Mouse (Mus musculus) intestine, embryonic 16.5 days (tissue): ENCODE results near the gene Mrpl28. TPM values are rescaled to one million over a fixed set of nuclear protein-coding genes. Genes with fewer than 3 reads are reported as not detected.
"Not testable (repeated sequence)": the region's sequence is repeated elsewhere in the genome, so short reads cannot be mapped to it uniquely, and the experiment has no call there.

Source experiments
- ATAC-seq: fragments of 200-750 bp; cut with Nextera tagmentation; 2 replicates; pipeline ENCODE4 v1.8.0; 2017; ENCODE audit warnings: moderate TSS enrichment, moderate library complexity
- H3K27ac ChIP-seq: fragments of 300-500 bp; sonication (generic); 2 replicates; pipeline ENCODE4 v1.5.1; 2014; ENCODE audit warnings: mild to moderate bottlenecking, low read length
- H3K27me3 ChIP-seq: fragments of 300-500 bp; sonication (generic); replicated peaks from 2 replicates; pipeline ENCODE4 v1.6.1; 2014; ENCODE audit warnings: low read length, control low read depth, mixed read lengths; ENCODE audit not compliant: control insufficient read depth, insufficient read depth
- H3K36me3 ChIP-seq: fragments of 300-500 bp; sonication (generic); 2 replicates; pipeline ENCODE4 v1.6.1; 2014; ENCODE audit warnings: low read length, control low read depth; ENCODE audit not compliant: control insufficient read depth, insufficient read depth
- H3K4me1 ChIP-seq: fragments of 300-500 bp; sonication (generic); 2 replicates; pipeline ENCODE4 v1.6.1; 2014; ENCODE audit warnings: low read length, control low read depth, mixed read lengths; ENCODE audit not compliant: control insufficient read depth, insufficient read depth
- H3K4me2 ChIP-seq: fragments of 300-500 bp; sonication (generic); 2 replicates; pipeline ENCODE4 v1.6.1; 2014; ENCODE audit warnings: low read depth, low read length, control low read depth
- H3K4me3 ChIP-seq: fragments of 300-500 bp; sonication (generic); 2 replicates; pipeline ENCODE4 v1.5.1; 2014; ENCODE audit warnings: mild to moderate bottlenecking, low read length
- H3K9ac ChIP-seq: fragments of 300-500 bp; sonication (generic); 2 replicates; pipeline ENCODE4 v1.6.1; 2014; ENCODE audit warnings: low read depth, low read length
- H3K9me3 ChIP-seq: fragments of 300-500 bp; sonication (generic); 2 replicates; pipeline ENCODE4 v1.6.1; 2016; ENCODE audit warnings: low read length, control low read depth; ENCODE audit not compliant: control insufficient read depth
- WGBS: fragments of 180-500 bp; shearing (Covaris S2); extraction: QIAGEN DNeasy Blood & Tissue Kit; methylation state at CpG from one replicate; pipeline ENCODE4 v1.1.7; 2014; 5-methylcytosine and 5-hydroxymethylcytosine counted together
- polyA plus RNA-seq: library from polyadenylated mRNA; unstranded; fragments of >200 nt; fragmentation: Nextera tagmentation; extraction: Ambion mirVana; gene quantifications from 2 replicates; pipeline ENCODE4 v1.2.1, GENCODE M21; 2015

Gene Mrpl28
- polyA plus RNA-seq, 1 experiment from 2014 or later: 260 TPM

- peak overlapping the region; percentile 74 for H3K4me3 ChIP-seq
- 15% methylated on average over 8 of the region's 8 CpGs for WGBS
- H3K9ac ChIP-seq: peak overlapping the region; percentile 83
- no peaks in the 10 kb centered on the region for H3K36me3 ChIP-seq
- H3K27ac ChIP-seq: peak overlapping the region; percentile 80
- H3K9me3 ChIP-seq: no peaks in the 10 kb centered on the region
- 0 out of 2 replicates have a peak, but pooled peaks have one; percentile 16 for ATAC-seq
- H3K4me2 ChIP-seq: peak overlapping the region; percentile 87
- H3K27me3 ChIP-seq: peaks cover 39% of the 10 kb centered on the region
- H3K4me1 ChIP-seq: peaks cover 5% of the 10 kb centered on the region
These were observed 9.2 kb upstream of the Mrpl28 start for GRCm38 (mm10) chr17:26114061-26114460.

GRCm38 (mm10) chr17:26114461-26114860 lies 8.8 kb upstream of the Mrpl28 start:
- ATAC-seq, H3K4me1 ChIP-seq, H3K27ac ChIP-seq, H3K9me3 ChIP-seq, H3K9ac ChIP-seq, H3K4me3 ChIP-seq, H3K36me3 ChIP-seq: not testable (repeated sequence)
- H3K4me2 ChIP-seq: 0 out of 2 replicates have a peak overlapping the region, but pooled peaks have one; percentile 87
- H3K27me3 ChIP-seq: peaks cover 39% of the 10 kb centered on the region
- 69% methylated on average over 7 of the region's 7 CpGs for WGBS

- peaks cover 39% of the 10 kb centered on the region for H3K27me3 ChIP-seq
- no peaks in the 10 kb centered on the region for H3K36me3 ChIP-seq
- H3K9me3 ChIP-seq: no peaks in the 10 kb centered on the region
- peaks cover 10% of the 10 kb centered on the region for H3K4me1 ChIP-seq
- H3K4me3 ChIP-seq: no peak overlapping the region
- H3K27ac ChIP-seq: peak overlapping the region; percentile 88
- no peak overlapping the region for H3K9ac ChIP-seq
- ATAC-seq: peak; percentile 22
- H3K4me2 ChIP-seq: 0 out of 2 replicates have a peak overlapping the region, but pooled peaks have one; percentile 11
- 72% methylated on average over 7 of the region's 7 CpGs for WGBS
These were observed 7.9 kb upstream of the Mrpl28 start for GRCm38 (mm10) chr17:26115205-26115898.

- Histone ChIP-seq H3K27ac (peak overlapping the region; percentile 88), H3K9ac (no peak overlapping the region), H3K4me1 (peaks cover 10% of the 10 kb centered on the region), H3K36me3 (no peaks in the 10 kb centered on the region), H3K4me3 (no peak overlapping the region), H3K27me3 (peaks cover 34% of the 10 kb centered on the region), H3K9me3 (no peaks in the 10 kb centered on the region), H3K4me2 (peak overlapping the region; percentile 22)
- WGBS: 62% methylated on average over 3 of the region's 3 CpGs
- ATAC-seq: peak; percentile 19; the same call in 1 of the 2 replicates
These were observed 7.3 kb upstream of the Mrpl28 start for GRCm38 (mm10) chr17:26115956-26116487.

- H3K27me3 ChIP-seq: peaks cover 33% of the 10 kb centered on the region
- H3K4me1 ChIP-seq: peaks cover 10% of the 10 kb centered on the region
- peak overlapping the region; percentile 22; the same call in 1 of the 2 replicates for H3K4me2 ChIP-seq
- H3K9ac ChIP-seq: no peak overlapping the region
- ATAC-seq: peak; percentile 65
- H3K27ac ChIP-seq: peak overlapping the region; percentile 88
- WGBS: 71% methylated on average over 17 of the region's 17 CpGs
- H3K4me3 ChIP-seq: no peak overlapping the region
- H3K36me3 ChIP-seq: no peaks in the 10 kb centered on the region
- H3K9me3 ChIP-seq: no peaks in the 10 kb centered on the region
These were observed 6.6 kb upstream of the Mrpl28 start for GRCm38 (mm10) chr17:26116503-26117258.

- Histone ChIP-seq H3K36me3 (no peaks in the 10 kb centered on the region), H3K4me3 (no peak overlapping the region), H3K4me1 (peaks cover 15% of the 10 kb centered on the region), H3K9me3 (no peaks in the 10 kb centered on the region), H3K27ac (no peak overlapping the region), H3K27me3 (peaks cover 8% of the 10 kb centered on the region), H3K4me2 (no peak overlapping the region), H3K9ac (peak overlapping the region; percentile 30; the same call in 1 of the 2 replicates)
- ATAC-seq: peak; percentile 57; the same call in 1 of the 2 replicates
- 43% methylated on average over 33 of the region's 33 CpGs for WGBS
These were observed 3.3 kb upstream of the Mrpl28 start for GRCm38 (mm10) chr17:26119766-26120710.

GRCm38 (mm10) chr17:26122431-26123140 lies 714 bp upstream of the Mrpl28 start:
- Histone ChIP-seq H3K9me3 (no peaks in the 10 kb centered on the region), H3K36me3 (peaks cover 10% of the 10 kb centered on the region), H3K4me2 (no peak overlapping the region), H3K9ac (no peak overlapping the region), H3K4me3 (no peak overlapping the region), H3K4me1 (peaks cover 15% of the 10 kb centered on the region), H3K27me3 (no peaks in the 10 kb centered on the region), H3K27ac (no peak overlapping the region)
- ATAC-seq: no peak
- 62% methylated on average over 5 of the region's 5 CpGs for WGBS

- no peak overlapping the region for H3K27ac ChIP-seq
- ATAC-seq: no peak
- H3K4me2 ChIP-seq: peak overlapping the region; percentile 80
- H3K9me3 ChIP-seq: no peaks in the 10 kb centered on the region
- peaks cover 15% of the 10 kb centered on the region for H3K4me1 ChIP-seq
- no peaks in the 10 kb centered on the region for H3K27me3 ChIP-seq
- 80% methylated on average over 7 of the region's 7 CpGs for whole genome bisulfite sequencing
- H3K36me3 ChIP-seq: peaks cover 10% of the 10 kb centered on the region
- peak overlapping the region; percentile 89 for H3K9ac ChIP-seq
- H3K4me3 ChIP-seq: peak overlapping the region; percentile 91
These were observed 1.3 kb downstream of the Mrpl28 start for GRCm38 (mm10) chr17:26124560-26124959.
